Mouse (Mus musculus) naive thymus-derived CD4-positive, alpha-beta T cell, adult 5 months (primary cell): ENCODE data around the gene Sigirr. TPM values are rescaled to one million over a fixed set of nuclear protein-coding genes. Genes with fewer than 3 reads are reported as not detected.

Source experiments
- polyA plus RNA-seq: library from polyadenylated mRNA; unstranded; fragments of 100-300 nt; shearing (Covaris generic); gene quantifications from one replicate; pipeline ENCODE4 v1.2.1, GENCODE M21; 2017

Sigirr gene
- 73.6 TPM for polyA plus RNA-seq

DNA sequence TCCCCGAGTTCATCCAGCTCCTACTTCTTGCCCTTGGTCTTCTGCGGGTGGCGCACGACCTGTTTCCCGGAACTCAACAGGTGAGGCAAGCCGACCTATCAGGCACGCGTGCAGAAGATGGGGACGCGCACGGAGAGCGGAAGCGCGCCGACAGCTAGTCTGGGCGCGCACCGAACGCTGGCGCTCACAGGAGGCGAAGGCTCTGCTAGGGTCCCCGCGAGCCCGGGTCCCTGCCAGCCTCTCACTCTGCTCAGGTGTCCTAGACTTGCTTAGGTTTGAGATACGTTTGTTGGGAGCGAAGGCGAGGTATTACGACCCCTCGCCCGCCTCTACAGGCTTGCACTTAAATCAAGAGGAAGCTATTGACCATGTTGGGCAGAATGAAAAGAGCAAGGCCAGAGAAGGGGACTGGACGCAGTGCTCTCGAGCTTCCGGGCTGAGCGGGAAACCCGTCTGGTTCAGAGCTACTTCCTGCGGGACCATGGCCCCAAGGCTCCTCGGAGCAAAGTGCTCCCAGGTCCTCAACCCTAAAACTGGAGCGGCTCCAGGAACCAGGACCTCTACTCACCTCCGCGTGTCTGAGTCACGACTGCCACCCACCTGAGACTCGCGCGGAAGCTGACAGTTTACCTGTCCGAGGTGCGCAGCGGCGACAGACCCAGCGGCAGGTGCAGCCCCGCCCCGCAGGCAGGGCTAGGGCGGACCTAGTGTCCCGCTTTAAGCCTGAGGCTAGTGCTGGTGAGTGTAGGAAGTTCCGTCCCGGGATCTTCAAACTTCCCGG is at the start of gene Sigirr:
Gene Sigirr (minus strand): TSS at position 662 of the 781 bp plus-strand sequence.

DNA sequence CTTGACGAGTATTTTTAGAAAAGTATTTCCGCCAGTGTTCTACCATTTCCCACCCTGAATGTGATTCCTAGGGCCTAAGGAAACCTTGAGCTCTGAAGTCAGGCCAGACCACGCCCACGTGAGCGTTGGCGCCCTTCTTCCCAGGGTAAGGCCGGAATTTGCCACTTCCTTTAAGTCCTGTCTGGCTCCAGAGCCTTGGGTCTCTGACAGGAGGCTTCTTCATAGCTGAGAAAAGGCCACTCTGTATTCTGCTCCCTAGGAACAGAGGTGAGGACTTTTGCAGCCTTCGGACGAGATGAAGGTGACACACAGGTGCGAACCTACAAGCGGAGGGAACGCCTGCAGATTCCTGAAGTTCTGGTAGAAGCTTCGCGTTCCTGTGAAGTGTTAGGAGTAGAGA is 21.9 kb upstream of the Sigirr start, which contains the start of gene Ptdss2:
Gene Ptdss2 (plus strand): TSS at position 138 of the 400 bp plus-strand sequence.

DNA sequence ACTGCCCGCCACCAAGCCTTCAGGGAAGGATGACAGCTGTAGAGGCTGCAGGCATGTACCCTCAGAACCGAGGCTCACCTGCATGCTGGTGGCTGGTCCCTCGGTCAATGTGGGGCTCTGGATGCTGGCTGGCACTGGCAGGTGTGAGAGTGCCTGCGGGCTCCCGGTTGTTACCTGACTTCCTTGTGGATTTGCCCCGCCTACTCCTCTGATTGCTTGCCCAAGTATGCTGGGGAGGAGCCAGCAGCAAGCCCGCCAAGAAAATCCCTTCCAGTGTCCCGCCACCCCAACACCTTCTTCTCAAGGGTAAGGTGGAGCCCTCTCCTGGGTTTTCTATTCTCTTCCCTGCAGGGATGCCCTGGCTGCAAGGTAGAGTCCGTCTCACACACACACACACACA is 17.3 kb upstream of the Sigirr start, which contains the start of gene Ano9:
Gene Ano9 (minus strand): TSS at position 171 of the 400 bp plus-strand sequence.

DNA sequence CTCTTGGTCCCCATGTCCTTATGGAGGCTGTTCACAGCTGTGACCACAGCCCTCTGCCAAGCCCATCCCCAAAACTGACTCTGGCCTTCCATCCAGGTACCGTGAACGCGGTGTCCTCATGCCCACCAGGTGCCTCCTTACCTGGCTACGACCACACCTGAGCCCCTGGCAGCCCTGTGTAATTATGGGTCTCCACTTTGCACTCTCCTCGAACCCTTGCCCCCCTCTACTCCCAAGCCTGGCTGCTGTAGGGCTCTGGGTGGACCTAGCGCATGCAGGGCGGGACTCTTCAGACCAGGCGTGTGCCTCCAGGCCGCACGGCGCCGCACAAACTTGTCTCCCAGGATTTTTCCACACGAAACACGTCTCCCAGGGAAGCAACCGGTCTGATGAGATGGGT is 22.5 kb downstream of the Sigirr start, which contains the start of gene Pkp3:
Gene Pkp3 (plus strand): TSS at position 378 of the 400 bp plus-strand sequence.

DNA sequence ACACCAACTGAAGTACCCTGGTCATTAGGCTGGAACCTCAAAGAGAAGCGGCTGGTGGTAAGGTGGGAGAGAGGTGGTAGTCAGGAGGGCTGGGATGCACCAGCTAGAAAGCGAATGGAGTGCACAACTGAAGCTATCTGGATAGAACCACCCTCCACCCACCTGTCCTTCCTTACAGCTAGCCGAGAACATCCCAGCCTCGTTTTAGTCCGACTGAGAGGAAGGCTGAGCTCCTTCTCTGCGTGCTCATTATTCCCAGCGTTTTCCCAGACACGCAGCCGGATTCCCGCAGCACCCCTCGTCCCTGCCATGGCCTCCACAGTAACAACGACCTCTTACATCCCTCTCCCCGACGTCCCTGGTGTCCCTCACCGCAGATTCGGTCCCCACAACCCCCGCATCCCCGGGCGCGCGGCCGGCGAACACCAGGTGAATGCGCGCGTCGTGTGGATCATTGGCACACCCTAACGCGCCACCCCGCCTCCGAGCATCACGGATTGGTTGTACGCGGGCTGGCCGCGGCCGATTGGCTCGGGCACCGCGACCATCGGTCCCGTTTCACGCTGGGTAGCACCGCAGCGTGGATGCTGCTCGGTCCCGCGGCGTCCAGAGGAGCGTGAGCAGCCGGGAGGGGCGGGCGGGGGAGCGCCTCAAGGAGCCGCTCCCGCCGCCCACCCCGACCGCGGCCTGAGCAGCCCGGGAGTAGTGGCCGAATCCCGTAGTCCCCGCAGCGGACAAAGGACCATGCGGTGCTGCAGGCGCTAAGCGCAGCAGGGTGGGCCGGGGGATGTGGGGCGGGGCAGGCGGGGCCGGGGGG is 39.7 kb downstream of the Sigirr start, which contains the start of gene B4galnt4:
Gene B4galnt4 (plus strand): TSS at position 679 of the 817 bp plus-strand sequence.

Other genes with a start within 250 kb of the Sigirr start
- not detected for gene Gm45785, start 244.2 kb downstream of the Sigirr start, polyA plus RNA-seq
- 93.6 TPM for gene Ric8a, start 243.6 kb downstream of the Sigirr start, polyA plus RNA-seq
- gene Bet1l, start 243.0 kb downstream of the Sigirr start, polyA plus RNA-seq, result 48.0 TPM
- 144 TPM for gene Psmd13, start 218.6 kb downstream of the Sigirr start, polyA plus RNA-seq
- 6.2 TPM for gene Sirt3, start 218.3 kb downstream of the Sigirr start, polyA plus RNA-seq
- not detected for gene Cox8b, start 200.1 kb downstream of the Sigirr start, polyA plus RNA-seq
- not detected for gene Nlrp6, start 179.7 kb downstream of the Sigirr start, polyA plus RNA-seq
- 11.9 TPM for gene Pgghg, start 159.2 kb downstream of the Sigirr start, polyA plus RNA-seq
- not detected for gene Ifitm5, start 150.3 kb downstream of the Sigirr start, polyA plus RNA-seq
- not detected for gene Gm45717, start 144.6 kb downstream of the Sigirr start, polyA plus RNA-seq
- gene Ifitm2, start 144.6 kb downstream of the Sigirr start, polyA plus RNA-seq, result not detected
- gene Ifitm1, start 133.4 kb downstream of the Sigirr start, polyA plus RNA-seq, result not detected
- gene Ifitm3, start 89.8 kb downstream of the Sigirr start, polyA plus RNA-seq, result not detected
- not detected for gene Ifitm6, start 82.6 kb downstream of the Sigirr start, polyA plus RNA-seq
- gene Gm17387, start 71.4 kb downstream of the Sigirr start, polyA plus RNA-seq, result not detected
- 0.85 TPM for gene B4galnt4, start 39.5 kb downstream of the Sigirr start, polyA plus RNA-seq
- 95.4 TPM for gene Pkp3, start 22.4 kb downstream of the Sigirr start, polyA plus RNA-seq
- not detected for gene Ano9, start 17.2 kb upstream of the Sigirr start, polyA plus RNA-seq
- 8.6 TPM for gene Ptdss2, start 21.8 kb upstream of the Sigirr start, polyA plus RNA-seq
- 49.7 TPM for gene Rnh1, start 72.3 kb upstream of the Sigirr start, polyA plus RNA-seq
- 25.1 TPM for gene Hras, start 93.4 kb upstream of the Sigirr start, polyA plus RNA-seq
- gene Lrrc56, start 93.6 kb upstream of the Sigirr start, polyA plus RNA-seq, result 2.3 TPM
- 6.6 TPM for gene Lmntd2, start 113.5 kb upstream of the Sigirr start, polyA plus RNA-seq
- 10.0 TPM for gene Rassf7, start 115.3 kb upstream of the Sigirr start, polyA plus RNA-seq
- gene Phrf1, start 128.2 kb upstream of the Sigirr start, polyA plus RNA-seq, result 112 TPM
- 103 TPM for gene Irf7, start 165.9 kb upstream of the Sigirr start, polyA plus RNA-seq
- gene Cdhr5, start 176.2 kb upstream of the Sigirr start, polyA plus RNA-seq, result not detected
- not detected for gene Sct, start 178.6 kb upstream of the Sigirr start, polyA plus RNA-seq
- not detected for gene Drd4, start 191.4 kb upstream of the Sigirr start, polyA plus RNA-seq
- gene Deaf1, start 227.1 kb upstream of the Sigirr start, polyA plus RNA-seq, result 75.5 TPM
- 29.6 TPM for gene Tmem80, start 227.2 kb upstream of the Sigirr start, polyA plus RNA-seq
- gene Eps8l2, start 238.3 kb upstream of the Sigirr start, polyA plus RNA-seq, result not detected